Mouse (Mus musculus) kidney, embryonic 14.5 days (tissue): ENCODE data around the gene Ccpg1os. TPM values are rescaled to one million over a fixed set of nuclear protein-coding genes. Genes with fewer than 3 reads are reported as not detected.

Source experiments
- ATAC-seq: fragments of 200-750 bp; cut with Nextera tagmentation; 2 replicates; pipeline ENCODE4 v1.8.0; 2017; ENCODE audit warnings: moderate number of reproducible peaks, mild to moderate bottlenecking, moderate TSS enrichment, moderate library complexity; ENCODE audit not compliant: low FRiP score, low TSS enrichment
- H3K27ac ChIP-seq: fragments of 300-500 bp; sonication (generic); 2 replicates; pipeline ENCODE4 v1.5.1; 2014; ENCODE audit warnings: low read depth, mild to moderate bottlenecking, low read length, moderate library complexity, mixed read lengths
- H3K27me3 ChIP-seq: fragments of 300-500 bp; sonication (generic); 2 replicates; pipeline ENCODE4 v1.6.1; 2014; ENCODE audit warnings: mild to moderate bottlenecking, low read length; ENCODE audit not compliant: control insufficient read depth, insufficient read depth
- H3K36me3 ChIP-seq: fragments of 300-500 bp; sonication (generic); 2 replicates; pipeline ENCODE4 v1.6.1; 2014; ENCODE audit warnings: low read length, mixed read lengths; ENCODE audit not compliant: control insufficient read depth, insufficient read depth
- H3K4me1 ChIP-seq: fragments of 300-500 bp; sonication (generic); 2 replicates; pipeline ENCODE4 v1.6.1; 2014; ENCODE audit warnings: low read length, mixed read lengths; ENCODE audit not compliant: control insufficient read depth, insufficient read depth
- H3K4me2 ChIP-seq: fragments of 300-500 bp; sonication (generic); replicated peaks from 2 replicates; pipeline ENCODE4 v1.6.1; 2014; ENCODE audit warnings: low read depth, mild to moderate bottlenecking, low read length
- H3K4me3 ChIP-seq: fragments of 300-500 bp; sonication (generic); 2 replicates; pipeline ENCODE4 v1.5.1; 2014; ENCODE audit warnings: mild to moderate bottlenecking, low read length
- H3K9ac ChIP-seq: fragments of 300-500 bp; sonication (generic); 2 replicates; pipeline ENCODE4 v1.6.1; 2014; ENCODE audit warnings: low read depth, mild to moderate bottlenecking, low read length, moderate library complexity
- H3K9me3 ChIP-seq: fragments of 300-500 bp; sonication (generic); 2 replicates; pipeline ENCODE4 v1.6.1; 2016; ENCODE audit warnings: low read length; ENCODE audit not compliant: control insufficient read depth
- WGBS: fragments of 180-500 bp; shearing (Covaris S2); extraction: QIAGEN DNeasy Blood & Tissue Kit; methylation state at CpG from one replicate; pipeline ENCODE4 v1.1.7; 2014; 5-methylcytosine and 5-hydroxymethylcytosine counted together
- microRNA-seq: library from miRNA; unstranded; fragments of <30 nt; microRNA quantifications from one replicate; pipeline ENCODE4, GENCODE M21; 2016
- polyA plus RNA-seq: library from polyadenylated mRNA; unstranded; fragments of >200 nt; fragmentation: Nextera tagmentation; extraction: Ambion mirVana; gene quantifications from 2 replicates; pipeline ENCODE4 v1.2.1, GENCODE M21; 2014

Gene Ccpg1os
- polyA plus RNA-seq, 1 experiment from 2014 or later: 19.3 TPM

GRCm38 (mm10) chr9:72944286-72944685 is 40.9 kb downstream of the Ccpg1os start:
- Histone ChIP-seq H3K9me3 (peaks cover 3% of the 10 kb centered on the region; the same call in 1 of the 2 replicates), H3K4me1 (no peaks in the 10 kb centered on the region), H3K36me3 (peaks cover 20% of the 10 kb centered on the region), H3K9ac (no peak overlapping the region), H3K27ac (no peak overlapping the region), H3K27me3 (no peaks in the 10 kb centered on the region), H3K4me3 (no peak overlapping the region), H3K4me2 (no peak overlapping the region)
- WGBS: 91% methylated on average over 13 of the region's 13 CpGs
- no peak for ATAC-seq

GRCm38 (mm10) chr9:72943424-72943823 is 41.8 kb downstream of the Ccpg1os start:
- no peaks in the 10 kb centered on the region for H3K27me3 ChIP-seq
- H3K9me3 ChIP-seq: peaks cover 3% of the 10 kb centered on the region; the same call in 1 of the 2 replicates
- ATAC-seq: no peak
- 66% methylated on average over 3 of the region's 3 CpGs for WGBS
- no peak overlapping the region for H3K4me3 ChIP-seq
- H3K4me1 ChIP-seq: no peaks in the 10 kb centered on the region
- H3K4me2 ChIP-seq: no peak overlapping the region
- peaks cover 20% of the 10 kb centered on the region for H3K36me3 ChIP-seq
- no peak overlapping the region for H3K27ac ChIP-seq
- no peak overlapping the region for H3K9ac ChIP-seq

- Histone ChIP-seq H3K27me3 (no peaks in the 10 kb centered on the region), H3K27ac (no peak overlapping the region), H3K9me3 (no peaks in the 10 kb centered on the region), H3K4me1 (no peaks in the 10 kb centered on the region), H3K36me3 (peaks cover 2% of the 10 kb centered on the region; the same call in 1 of the 2 replicates), H3K4me3 (no peak overlapping the region), H3K4me2 (no peak overlapping the region), H3K9ac (no peak overlapping the region)
- ATAC-seq: no peak
- WGBS: 80% methylated on average over 2 of the region's 2 CpGs
Observed at GRCm38 (mm10) chr9:72936301-72936700, 48.9 kb downstream of the Ccpg1os start.

- Histone ChIP-seq H3K36me3 (peaks cover 2% of the 10 kb centered on the region; the same call in 1 of the 2 replicates), H3K4me1 (no peaks in the 10 kb centered on the region), H3K4me3 (no peak overlapping the region), H3K27ac (no peak overlapping the region), H3K27me3 (no peaks in the 10 kb centered on the region), H3K9me3 (no peaks in the 10 kb centered on the region), H3K4me2 (no peak overlapping the region), H3K9ac (no peak overlapping the region)
- ATAC-seq: no peak
- WGBS: 90% methylated on average over 4 of the region's 4 CpGs
Observed at GRCm38 (mm10) chr9:72935309-72935708, 49.9 kb downstream of the Ccpg1os start.

- Histone ChIP-seq H3K9ac (no peak overlapping the region), H3K9me3 (no peaks in the 10 kb centered on the region), H3K4me1 (peaks cover 5% of the 10 kb centered on the region; the same call in 1 of the 2 replicates), H3K4me2 (no peak overlapping the region), H3K36me3 (peaks cover 2% of the 10 kb centered on the region; the same call in 1 of the 2 replicates), H3K27ac (no peak overlapping the region), H3K27me3 (no peaks in the 10 kb centered on the region), H3K4me3 (no peak overlapping the region)
- ATAC-seq: no peak
- WGBS: 85% methylated on average over 13 of the region's 13 CpGs
Observed at GRCm38 (mm10) chr9:72931166-72931790, 53.9 kb downstream of the Ccpg1os start.

Small RNAs within 50 kb of the gene (microRNA-seq; reads per million reads assigned to microRNA genes)
- gene Gm27353: not detected

Other genes with a start within 250 kb of the Ccpg1os start
- gene Prtg, start 178.5 kb downstream of the Ccpg1os start, polyA plus RNA-seq: 3.4 and 4.6 TPM in 2 replicates
- 5.4 and 7.2 TPM in 2 replicates for gene Pygo1, start 59.7 kb downstream of the Ccpg1os start, polyA plus RNA-seq
- gene Dyx1c1, start 26.6 kb downstream of the Ccpg1os start, polyA plus RNA-seq: 1.8 and 2.1 TPM in 2 replicates
- not detected in 2 replicates for gene Gm44503, start 26.5 kb downstream of the Ccpg1os start, polyA plus RNA-seq
- 17.1 and 29.7 TPM in 2 replicates for gene Ccpg1, start within 50 bp of the Ccpg1os start, polyA plus RNA-seq
- gene Pigb, start 55.0 kb upstream of the Ccpg1os start, polyA plus RNA-seq: 12.7 and 18.9 TPM in 2 replicates
- gene Rab27a, start 59.5 kb upstream of the Ccpg1os start, polyA plus RNA-seq: 1.2 and 1.3 TPM in 2 replicates
- 0.14 TPM in 1 of 2 replicates, not detected in the other for gene Khdc3, start 116.5 kb upstream of the Ccpg1os start, polyA plus RNA-seq
- not detected in 2 replicates for gene Gm20509, start 117.1 kb upstream of the Ccpg1os start, polyA plus RNA-seq
- gene Rsl24d1, start 128.0 kb upstream of the Ccpg1os start, polyA plus RNA-seq: 149 and 176 TPM in 2 replicates